In genomic region chr15:31352494-31353279, GRCm38 (mm10) we compare ENCODE assay signal across 19 mouse cellular contexts. TPM values are rescaled to one million over a fixed set of nuclear protein-coding genes. Genes with fewer than 3 reads are reported as not detected.
DNase-seq lines count a peak whose midpoint lies in the region; ATAC-seq and TF ChIP-seq lines count a peak whose summit lies in the region.
"Had no signal": no experiment of that assay in that cellular context is flagged by ENCODE, and none has a peak within 500 bp of the region (broad histone marks: within the 10 kb centered on the region; RNA-seq: fewer than 3 reads in every experiment).

No protein-coding gene starts in this region.

- 74% methylated on average over 13 of the region's 13 CpGs for WGBS in heart, embryonic 15.5 days
- WGBS in lung, embryonic 16.5 days = 61% methylated on average over 13 of the region's 13 CpGs
- WGBS in macrophage (ENCODE audit: missing documents) = 69% methylated on average over 10 of the region's 13 CpGs

- peaks cover 69% of the 10 kb centered on the region for H3K79me2 ChIP-seq in macrophage (ENCODE audit: inconsistent target)

- no peak overlapping the region for H3K4me2 ChIP-seq in heart, embryonic 15.5 days
- H3K4me2 ChIP-seq in lung, embryonic 16.5 days (ENCODE audit: low read depth, low read length) = no peak overlapping the region
- H3K4me2 ChIP-seq: embryonic facial prominence, embryonic 12.5 days; intestine, embryonic 15.5 days; liver, embryonic 15.5 days; midbrain, embryonic 11.5 days had no signal

- no peak for ATAC-seq in heart, embryonic 15.5 days (replicated peaks; ENCODE audit: insufficient number of reproducible peaks, insufficient read depth, low FRiP score, low read depth)
- peak; percentile 54 for ATAC-seq in lung, embryonic 16.5 days (ENCODE audit: low read depth)
- ATAC-seq: intestine, embryonic 15.5 days had no signal

- H3K27me3 ChIP-seq in heart, embryonic 15.5 days = no peaks in the 10 kb centered on the region
- no peaks in the 10 kb centered on the region for H3K27me3 ChIP-seq in lung, embryonic 16.5 days (ENCODE audit: control insufficient read depth, insufficient read depth, low read depth, low read length)
- H3K27me3 ChIP-seq: embryonic facial prominence, embryonic 12.5 days; intestine, embryonic 15.5 days; liver, embryonic 15.5 days had no signal

- no peak for TF ChIP-seq POLR2A in cortical plate, adult 2 months (IDR thresholded peaks at IDR 0.05; ENCODE audit: extremely low read depth, insufficient read depth, low read length)

- no peaks in the 10 kb centered on the region for H3K36me3 ChIP-seq in heart, embryonic 15.5 days
- H3K36me3 ChIP-seq in lung, embryonic 16.5 days (ENCODE audit: control insufficient read depth, insufficient read depth, low read length) = no peaks in the 10 kb centered on the region
- H3K36me3 ChIP-seq in macrophage (ENCODE audit: inconsistent target) = no peaks in the 10 kb centered on the region
- H3K36me3 ChIP-seq: embryonic facial prominence, embryonic 12.5 days; intestine, embryonic 15.5 days; limb, embryonic 10.5 days; liver, embryonic 15.5 days had no signal

- peaks cover 11% of the 10 kb centered on the region for H3K4me1 ChIP-seq in heart, embryonic 15.5 days (replicated peaks)
- peaks cover 7% of the 10 kb centered on the region for H3K4me1 ChIP-seq in lung, embryonic 16.5 days (replicated peaks; ENCODE audit: control insufficient read depth, insufficient read depth, low read length)
- H3K4me1 ChIP-seq in cortical plate, adult 2 months (ENCODE audit: control insufficient read depth, insufficient read depth, low read length) = peaks cover 18% of the 10 kb centered on the region
- H3K4me1 ChIP-seq: embryonic facial prominence, embryonic 12.5 days; intestine, embryonic 15.5 days; limb, embryonic 10.5 days had no signal

- H3K9ac ChIP-seq in heart, embryonic 15.5 days = no peak overlapping the region
- no peak overlapping the region; the same call in 1 of the 2 replicates for H3K9ac ChIP-seq in lung, embryonic 16.5 days (ENCODE audit: low read length)
- H3K9ac ChIP-seq: embryonic facial prominence, embryonic 12.5 days; intestine, embryonic 15.5 days; liver, embryonic 15.5 days had no signal

- H3K27ac ChIP-seq in heart, embryonic 15.5 days = 0 out of 2 replicates have a peak overlapping the region, but pooled peaks have one; percentile 34
- H3K27ac ChIP-seq in lung, embryonic 16.5 days (ENCODE audit: low read length) = no peak overlapping the region
- peak overlapping the region; percentile 49; the same call in 1 of the 2 replicates for H3K27ac ChIP-seq in cortical plate, adult 2 months (ENCODE audit: insufficient read depth, low read length)
- H3K27ac ChIP-seq in macrophage = peak overlapping the region; percentile 97
- H3K27ac ChIP-seq: embryonic facial prominence, embryonic 12.5 days; intestine, embryonic 15.5 days; limb, embryonic 10.5 days; liver, embryonic 15.5 days had no signal

- no peak overlapping the region for H3K4me3 ChIP-seq in heart, embryonic 15.5 days
- H3K4me3 ChIP-seq in lung, embryonic 16.5 days (ENCODE audit: low read length) = no peak overlapping the region
- no peak overlapping the region for H3K4me3 ChIP-seq in cortical plate, adult 2 months (ENCODE audit: insufficient read depth, low read length)
- H3K4me3 ChIP-seq in macrophage (ENCODE audit: inconsistent target) = no peak overlapping the region
- H3K4me3 ChIP-seq: embryonic facial prominence, embryonic 12.5 days; intestine, embryonic 15.5 days; limb, embryonic 10.5 days; liver, embryonic 15.5 days had no signal

- no peaks in the 10 kb centered on the region for H3K9me3 ChIP-seq in heart, embryonic 15.5 days (replicated peaks)
- no peaks in the 10 kb centered on the region for H3K9me3 ChIP-seq in lung, embryonic 16.5 days (ENCODE audit: control insufficient read depth, low read length)
- H3K9me3 ChIP-seq: embryonic facial prominence, embryonic 12.5 days; intestine, embryonic 15.5 days; limb, embryonic 10.5 days; liver, embryonic 15.5 days had no signal

- TF ChIP-seq CTCF in cortical plate, adult 2 months (IDR thresholded peaks at IDR 0.05; ENCODE audit: extremely low read depth, insufficient read depth, low read length) = no peak

- no peak for DNase-seq in heart, postnatal 14 days
- DNase-seq in lung, postnatal 25 days (ENCODE audit: low spot score) = no peak
- DNase-seq in adrenal gland, postnatal 25 days = no peak
- no peak for DNase-seq in kidney, adult 11 months
- DNase-seq: adrenal gland, postnatal 10 days; cerebellum, postnatal 10 days; gastrocnemius, postnatal 36 days; kidney, postnatal 10 days; right cerebral cortex, postnatal 14 days; thymus, postnatal 36 days had no signal

- intact Hi-C loops in heart, postnatal 14 days (cut with DNase I) = no loop called here

RNA-seq across cellular contexts. Expression of gene Ankrd33b, which starts 14.8 kb away (rescaled TPM):
- polyA plus RNA-seq in heart, embryonic 15.5 days (2015; fragmentation: Nextera tagmentation; extraction: Ambion mirVana) = 3.5 and 4.3 TPM in 2 replicates
- 10 to 100 TPM; 21.8 TPM for total RNA-seq in heart, postnatal 14 days (2021)
- polyA plus RNA-seq in lung, embryonic 16.5 days (2015; fragmentation: Nextera tagmentation; extraction: Ambion mirVana) = 3.5 and 3.9 TPM in 2 replicates
- polyA plus RNA-seq in cortical plate, adult 2 months (2012; rRNA removed) = 33.9 and 34.5 TPM in 2 replicates
- total RNA-seq in macrophage (2018; cell fraction: chromatin; rRNA removed) = 100 to 1,000 TPM in 20 of 26 experiments, 10 to 100 TPM in 6; 61.5 to 833 (median 201) TPM
- total RNA-seq in macrophage (2018; cell fraction: cytosol; rRNA removed) = 100 to 1,000 TPM in 3 of 26 experiments, 10 to 100 TPM in 23; 16.5 to 151 (median 40.9) TPM
- total RNA-seq in macrophage (2018; cell fraction: nucleus; rRNA removed) = 100 to 1,000 TPM in 19 of 26 experiments, 10 to 100 TPM in 7; 37.9 to 414 (median 149) TPM
- polyA plus RNA-seq in macrophage (2018) = 17.4 to 30.3 TPM (median 22.9 TPM) in 3 replicates
- 0.82 and 1.5 TPM in 2 replicates for total RNA-seq in adrenal gland, postnatal 25 days (2021)
